Mouse (Mus musculus): Measurements from ENCODE around the gene Det1. TPM values are rescaled to one million over a fixed set of nuclear protein-coding genes. Genes with fewer than 3 reads are reported as not detected.

Gene Det1
- polyA plus RNA-seq, 1 experiment from 2014 or later: 11.2 TPM

- Histone ChIP-seq H3K4me2 (replicated peaks; ENCODE audit: low read depth) (no peak overlapping the region), H3K9ac (ENCODE audit: low read depth, low read length) (no peak overlapping the region), H3K36me3 (ENCODE audit: control insufficient read depth, insufficient read depth) (peaks cover 55% of the 10 kb centered on the region), H3K4me1 (replicated peaks; ENCODE audit: control insufficient read depth, insufficient read depth, low read length) (peaks cover 7% of the 10 kb centered on the region; the same call in 1 of the 2 replicates), H3K27me3 (replicated peaks; ENCODE audit: control insufficient read depth, insufficient read depth, low read length) (no peaks in the 10 kb centered on the region), H3K4me3 (ENCODE audit: low read depth, low read length) (no peak overlapping the region), H3K27ac (ENCODE audit: low read depth, low read length) (no peak overlapping the region), H3K9me3 (ENCODE audit: control insufficient read depth) (no peaks in the 10 kb centered on the region)
- WGBS: 84% methylated on average over 5 of the region's 5 CpGs
- no peak for TF ChIP-seq CTCF (IDR thresholded peaks at IDR 0.05; ENCODE audit: low read depth)
- no peak for ATAC-seq
Observed at GRCm38 (mm10) chr7:78778741-78779140, 68.3 kb downstream of the Det1 start.

Small RNA genes lying within 50 kb of the gene (microRNA-seq; reads per million reads assigned to microRNA genes)
- 29.6 reads per million, percentile 32 among the genes with 10 or more reads in this experiment for gene Mir7-2

Other genes starting within 250 kb of the Det1 start
- 1.2 and 1.9 TPM in 2 replicates for gene Ntrk3, start 109.3 kb downstream of the Det1 start, polyA plus RNA-seq (2015; fragmentation: Nextera tagmentation; extraction: Ambion mirVana)
- 38.6 and 40.6 TPM in 2 replicates for gene Mrps11, start 64.1 kb downstream of the Det1 start, polyA plus RNA-seq (2015; fragmentation: Nextera tagmentation; extraction: Ambion mirVana)
- gene Mrpl46, start 63.7 kb downstream of the Det1 start, polyA plus RNA-seq (2015; fragmentation: Nextera tagmentation; extraction: Ambion mirVana): 64.7 and 68.9 TPM in 2 replicates
- 19.7 and 20.6 TPM in 2 replicates for gene Aen, start 48.6 kb upstream of the Det1 start, polyA plus RNA-seq (2015; fragmentation: Nextera tagmentation; extraction: Ambion mirVana)
- gene Isg20, start 66.2 kb upstream of the Det1 start, polyA plus RNA-seq (2015; fragmentation: Nextera tagmentation; extraction: Ambion mirVana): 4.3 and 4.9 TPM in 2 replicates
- not detected in 2 replicates for gene Acan, start 206.2 kb upstream of the Det1 start, polyA plus RNA-seq (2015; fragmentation: Nextera tagmentation; extraction: Ambion mirVana)

Measured in intestine, postnatal 0 days (tissue).